Mouse (Mus musculus) kidney, adult 2 months (tissue): ENCODE data around the gene Armh2.

Experiments
- CTCF ChIP-seq: fragments of 200-500 bp; conservative IDR thresholded peaks from 2 replicates; pipeline ENCODE4 v1.5.1; 2011; ENCODE audit warnings: low read depth, mild to moderate bottlenecking, control low read depth, low read length, moderate library complexity, mixed read lengths; ENCODE audit not compliant: insufficient read depth, insufficient read length
- POLR2A ChIP-seq: fragments of 200-500 bp; IDR thresholded peaks from one replicate; pipeline ENCODE4 v1.6.1; 2011; ENCODE audit warnings: low read depth, low read length, control low read depth

DNA sequence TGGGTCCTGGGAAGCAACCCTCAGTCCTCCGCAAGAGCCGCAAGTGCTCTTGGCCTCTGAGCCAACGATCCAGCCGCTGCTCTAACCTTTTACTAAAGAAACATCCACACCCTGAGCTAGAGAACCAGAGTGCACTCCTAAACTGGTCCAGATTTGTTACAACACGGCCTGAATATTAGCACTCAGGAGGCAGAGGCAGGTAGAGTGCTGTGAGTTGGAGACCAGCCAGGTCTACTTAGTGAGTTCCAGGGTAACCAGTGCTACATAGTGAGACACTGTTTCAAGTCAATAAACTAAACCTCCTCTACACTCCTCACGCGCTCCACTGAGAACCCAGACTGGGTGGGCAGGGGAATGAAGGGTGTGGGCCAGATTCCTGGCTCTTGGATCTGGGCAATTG lies 47.7 kb upstream of the Armh2 start:
- TF ChIP-seq CTCF (no peak), POLR2A (no peak)
